8 mouse cellular contexts compared by ENCODE assay signal in genomic region chr11:100471352-100472196, GRCm38 (mm10). TPM values are rescaled to one million over a fixed set of nuclear protein-coding genes. Genes with fewer than 3 reads are reported as not detected.
DNase-seq lines count a peak whose midpoint lies in the region; ATAC-seq and TF ChIP-seq lines count a peak whose summit lies in the region.

No protein-coding gene starts in this region.

- H3K4me3 ChIP-seq in lung, adult 2 months (replicated peaks; ENCODE audit: extremely low read depth, low read depth, low read length), result peak overlapping the region; percentile 92
- H3K4me3 ChIP-seq in brown adipose tissue, adult 24 weeks (ENCODE audit: insufficient read depth, low read depth, low read length), result peak overlapping the region; percentile 93
- peak overlapping the region; percentile 96 for H3K4me3 ChIP-seq in liver, embryonic 15.5 days (replicated peaks)

- peaks cover 2% of the 10 kb centered on the region; the same call in 1 of the 2 replicates for H3K4me1 ChIP-seq in lung, adult 2 months (ENCODE audit: control insufficient read depth, insufficient read depth, low read length)
- H3K4me1 ChIP-seq in brown adipose tissue, adult 24 weeks (ENCODE audit: control insufficient read depth, insufficient read depth, insufficient read length, low read length), result peaks cover 7% of the 10 kb centered on the region
- H3K4me1 ChIP-seq in liver, embryonic 15.5 days (replicated peaks), result peaks cover 30% of the 10 kb centered on the region

- DNase-seq in lung, adult 2 months, result peak; percentile 14
- no peak for DNase-seq in lung, postnatal 14 days
- no peak for DNase-seq in adrenal gland, adult 2 months
- no peak for DNase-seq in ovary, adult 18-20 months (ENCODE audit: low spot score)
- no peak for DNase-seq in right cerebral cortex, postnatal 25 days

- H3K27ac ChIP-seq in brown adipose tissue, adult 24 weeks (replicated peaks; ENCODE audit: low read depth, low read length), result no peak overlapping the region
- peak overlapping the region; percentile 82 for H3K27ac ChIP-seq in liver, embryonic 15.5 days (replicated peaks)

- no peak for TF ChIP-seq CTCF in lung, adult 2 months (IDR thresholded peaks at IDR 0.05; ENCODE audit: insufficient read depth, low read length)

- 0 out of 2 replicates have a peak, but pooled peaks have one; percentile 2 for ATAC-seq in granulocyte monocyte progenitor cell, adult 5-6 weeks (replicated peaks; ENCODE audit: poor library complexity, severe bottlenecking)
- ATAC-seq in liver, embryonic 15.5 days (ENCODE audit: insufficient read depth), result no peak

- no peaks in the 10 kb centered on the region for H3K9me3 ChIP-seq in liver, embryonic 15.5 days (replicated peaks)

- peaks cover 9% of the 10 kb centered on the region for H3K36me3 ChIP-seq in liver, embryonic 15.5 days (replicated peaks)

- no peaks in the 10 kb centered on the region for H3K27me3 ChIP-seq in liver, embryonic 15.5 days

- TF ChIP-seq POLR2A in lung, adult 2 months (IDR thresholded peaks at IDR 0.05; ENCODE audit: borderline replicate concordance, extremely low read depth, low read depth, low read length), result no peak

- 4% methylated on average over 30 of the region's 30 CpGs for WGBS in lung, adult 2 months
- 6% methylated on average over 30 of the region's 30 CpGs for WGBS in liver, embryonic 15.5 days (ENCODE audit: insufficient replicate concordance)

- peak overlapping the region; percentile 95 for H3K9ac ChIP-seq in liver, embryonic 15.5 days

- peak overlapping the region; percentile 97 for H3K4me2 ChIP-seq in liver, embryonic 15.5 days

RNA-seq across cellular contexts. Expression of gene Klhl11, which starts 1.0 kb away (rescaled TPM):
- polyA plus RNA-seq in lung, adult 2 months (2012; rRNA removed), result 5.1 and 6.2 TPM in 2 replicates
- polyA plus RNA-seq in brown adipose tissue, adult 24 weeks (2012; ENCODE audit: insufficient read depth, insufficient read length, missing spikeins), result 2.5 and 3.4 TPM in 2 replicates
- total RNA-seq in granulocyte monocyte progenitor cell, adult 5-6 weeks (2014; fragmentation: Nextera tagmentation), result 7.0 and 10.1 TPM in 2 replicates
- 16.7 and 21.3 TPM in 2 replicates for total RNA-seq in granulocyte monocyte progenitor cell, adult 5-6 weeks (2017)
- polyA plus RNA-seq in liver, embryonic 15.5 days (2015; fragmentation: Nextera tagmentation; extraction: Ambion mirVana), result 1.6 and 2.2 TPM in 2 replicates
- total RNA-seq in adrenal gland, adult 2 months (2021), result 10 to 100 TPM; 47.4 to 47.5 TPM
- 14.2 and 16.8 TPM in 2 replicates for polyA plus RNA-seq in adrenal gland, adult 2 months (2012; rRNA removed)

RNA-seq across cellular contexts. Expression of gene Klhl10, which starts 29.9 kb away (rescaled TPM):
- 0.22 and 0.49 TPM in 2 replicates for polyA plus RNA-seq in lung, adult 2 months (2012; rRNA removed)
- polyA plus RNA-seq in brown adipose tissue, adult 24 weeks (2012; ENCODE audit: insufficient read depth, insufficient read length, missing spikeins), result not detected in 2 replicates
- total RNA-seq in granulocyte monocyte progenitor cell, adult 5-6 weeks (2014; fragmentation: Nextera tagmentation), result not detected in 2 replicates
- not detected in 2 replicates for total RNA-seq in granulocyte monocyte progenitor cell, adult 5-6 weeks (2017)
- polyA plus RNA-seq in liver, embryonic 15.5 days (2015; fragmentation: Nextera tagmentation; extraction: Ambion mirVana), result 0.06 and 0.14 TPM in 2 replicates
- total RNA-seq in adrenal gland, adult 2 months (2021), result under 1 TPM; 0.69 to 0.84 TPM
- 0.17 and 0.38 TPM in 2 replicates for polyA plus RNA-seq in adrenal gland, adult 2 months (2012; rRNA removed)

RNA-seq across cellular contexts. Expression of gene Nt5c3b, which starts 30.0 kb away (rescaled TPM):
- 21.7 and 31.5 TPM in 2 replicates for polyA plus RNA-seq in lung, adult 2 months (2012; rRNA removed)
- polyA plus RNA-seq in brown adipose tissue, adult 24 weeks (2012; ENCODE audit: insufficient read depth, insufficient read length, missing spikeins), result 14.7 and 16.3 TPM in 2 replicates
- 46.9 and 50.7 TPM in 2 replicates for total RNA-seq in granulocyte monocyte progenitor cell, adult 5-6 weeks (2014; fragmentation: Nextera tagmentation)
- total RNA-seq in granulocyte monocyte progenitor cell, adult 5-6 weeks (2017), result 23.3 and 31.3 TPM in 2 replicates
- 16.5 and 17.7 TPM in 2 replicates for polyA plus RNA-seq in liver, embryonic 15.5 days (2015; fragmentation: Nextera tagmentation; extraction: Ambion mirVana)
- 10 to 100 TPM; 54.3 to 58.7 TPM for total RNA-seq in adrenal gland, adult 2 months (2021)
- polyA plus RNA-seq in adrenal gland, adult 2 months (2012; rRNA removed), result 43.0 and 46.0 TPM in 2 replicates

RNA-seq across cellular contexts. Expression of gene Fkbp10, which starts 56.1 kb away (rescaled TPM):
- 41.5 and 42.5 TPM in 2 replicates for polyA plus RNA-seq in lung, adult 2 months (2012; rRNA removed)
- 1.7 and 3.3 TPM in 2 replicates for polyA plus RNA-seq in brown adipose tissue, adult 24 weeks (2012; ENCODE audit: insufficient read depth, insufficient read length, missing spikeins)
- not detected in 2 replicates for total RNA-seq in granulocyte monocyte progenitor cell, adult 5-6 weeks (2014; fragmentation: Nextera tagmentation)
- total RNA-seq in granulocyte monocyte progenitor cell, adult 5-6 weeks (2017), result not detected in 2 replicates
- polyA plus RNA-seq in liver, embryonic 15.5 days (2015; fragmentation: Nextera tagmentation; extraction: Ambion mirVana), result 7.8 and 8.5 TPM in 2 replicates
- 10 to 100 TPM; 12.5 to 25.8 TPM for total RNA-seq in adrenal gland, adult 2 months (2021)
- 42.1 and 57.5 TPM in 2 replicates for polyA plus RNA-seq in adrenal gland, adult 2 months (2012; rRNA removed)

RNA-seq across cellular contexts. Expression of gene Acly, which starts 56.2 kb away (rescaled TPM):
- polyA plus RNA-seq in lung, adult 2 months (2012; rRNA removed), result 166 and 217 TPM in 2 replicates
- 2,639 and 2,906 TPM in 2 replicates for polyA plus RNA-seq in brown adipose tissue, adult 24 weeks (2012; ENCODE audit: insufficient read depth, insufficient read length, missing spikeins)
- 93.5 and 98.0 TPM in 2 replicates for total RNA-seq in granulocyte monocyte progenitor cell, adult 5-6 weeks (2014; fragmentation: Nextera tagmentation)
- total RNA-seq in granulocyte monocyte progenitor cell, adult 5-6 weeks (2017), result 101 and 107 TPM in 2 replicates
- 103 and 111 TPM in 2 replicates for polyA plus RNA-seq in liver, embryonic 15.5 days (2015; fragmentation: Nextera tagmentation; extraction: Ambion mirVana)
- 1,000 to 10,000 TPM; 1,249 to 2,157 TPM for total RNA-seq in adrenal gland, adult 2 months (2021)
- polyA plus RNA-seq in adrenal gland, adult 2 months (2012; rRNA removed), result 567 and 624 TPM in 2 replicates
